Mouse (Mus musculus): ENCODE results near the gene Zfp462.

The Zfp462 gene

DNA sequence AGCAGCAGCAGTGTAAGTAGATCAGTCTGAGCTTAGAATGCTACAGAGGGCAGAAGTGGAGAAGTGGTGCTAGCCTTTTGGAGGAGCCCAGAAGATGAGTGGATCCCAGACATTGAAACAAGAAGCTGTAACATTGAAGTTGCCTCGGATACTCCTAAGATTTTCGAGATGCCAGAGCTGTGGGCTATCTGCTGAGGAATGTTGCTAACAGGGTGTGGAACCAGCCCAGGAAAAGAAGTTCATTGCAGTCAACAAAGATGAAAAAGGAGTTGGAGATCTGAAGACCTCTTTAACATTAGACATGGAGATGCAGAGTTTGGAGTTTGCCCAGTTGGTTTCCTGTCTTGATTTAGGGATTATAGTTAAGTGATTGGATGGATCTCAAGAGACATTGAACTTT lies 51.2 kb downstream of the Zfp462 start:
- DNase-seq (ENCODE audit: low spot score in 2 of 2) = no peak

- DNase-seq (ENCODE audit: low spot score in 2 of 2) = no peak
These were observed 53.4 kb downstream of the Zfp462 start for GRCm38 (mm10) chr4:54998146-54998841.

DNA sequence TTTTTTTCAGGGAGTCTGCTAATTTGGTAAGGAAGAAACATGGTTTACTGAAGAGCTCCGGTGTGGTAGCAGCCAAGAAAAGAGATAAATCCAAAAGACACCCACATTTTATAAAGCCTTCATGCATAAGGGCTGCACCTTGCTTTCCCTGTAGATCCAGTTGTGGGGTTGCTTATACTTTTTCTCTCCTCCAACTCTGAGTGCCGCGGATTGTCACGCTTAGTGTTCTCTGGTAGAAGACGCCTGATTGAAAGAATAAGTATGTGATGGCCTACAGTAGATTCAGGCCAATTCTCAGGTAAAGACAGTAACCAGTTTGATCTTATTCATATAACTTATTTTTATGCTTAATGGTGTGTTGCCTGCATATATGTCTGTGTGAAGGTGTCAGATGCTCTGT lies 54.7 kb downstream of the Zfp462 start:
- no peak for DNase-seq (ENCODE audit: low spot score in 2 of 2)

- DNase-seq (ENCODE audit: low spot score in 2 of 2) = no peak
These were observed 56.5 kb downstream of the Zfp462 start for GRCm38 (mm10) chr4:55001386-55001785.

DNA sequence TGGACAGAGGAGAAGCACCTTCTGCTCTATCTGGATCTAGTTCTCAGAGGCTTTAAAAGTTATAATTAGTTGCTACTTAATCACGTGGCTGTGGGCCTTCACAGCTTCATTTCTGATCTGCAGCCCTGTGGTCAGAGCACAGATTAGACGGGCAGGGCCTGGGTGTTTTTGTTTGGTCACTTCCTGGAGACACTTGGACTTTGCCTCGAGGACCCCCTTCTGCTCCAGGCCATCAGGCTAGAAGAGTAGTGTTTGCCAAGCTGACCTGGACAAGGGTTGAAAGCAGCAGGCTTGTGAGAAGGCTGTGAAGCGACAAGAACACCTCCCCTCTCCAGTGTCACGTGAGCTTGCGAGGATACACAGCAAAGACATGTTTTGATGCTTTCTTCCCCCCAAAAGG lies 58.3 kb downstream of the Zfp462 start:
- DNase-seq (ENCODE audit: low spot score in 2 of 2) = no peak

DNA sequence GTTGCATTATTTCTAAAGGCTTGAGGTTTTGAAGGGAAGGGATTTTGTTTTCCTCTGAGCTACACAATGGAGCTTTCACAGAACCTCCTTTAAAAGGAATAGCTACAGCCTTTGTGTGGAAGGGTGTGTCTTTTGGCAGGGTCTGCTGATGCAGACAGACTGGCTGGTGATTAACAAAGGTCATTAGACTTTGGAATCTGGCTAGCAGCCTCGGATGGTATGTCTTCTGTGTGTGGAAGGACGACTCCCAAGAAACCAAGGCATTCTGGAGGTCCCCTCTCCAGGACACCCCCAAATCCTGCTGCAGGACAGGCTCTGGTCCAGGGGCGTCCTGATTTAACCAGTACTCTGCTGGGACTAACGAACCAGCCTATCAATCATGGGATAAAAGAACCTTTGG lies 60.2 kb downstream of the Zfp462 start:
- no peak for DNase-seq (ENCODE audit: low spot score in 2 of 2)

DNA sequence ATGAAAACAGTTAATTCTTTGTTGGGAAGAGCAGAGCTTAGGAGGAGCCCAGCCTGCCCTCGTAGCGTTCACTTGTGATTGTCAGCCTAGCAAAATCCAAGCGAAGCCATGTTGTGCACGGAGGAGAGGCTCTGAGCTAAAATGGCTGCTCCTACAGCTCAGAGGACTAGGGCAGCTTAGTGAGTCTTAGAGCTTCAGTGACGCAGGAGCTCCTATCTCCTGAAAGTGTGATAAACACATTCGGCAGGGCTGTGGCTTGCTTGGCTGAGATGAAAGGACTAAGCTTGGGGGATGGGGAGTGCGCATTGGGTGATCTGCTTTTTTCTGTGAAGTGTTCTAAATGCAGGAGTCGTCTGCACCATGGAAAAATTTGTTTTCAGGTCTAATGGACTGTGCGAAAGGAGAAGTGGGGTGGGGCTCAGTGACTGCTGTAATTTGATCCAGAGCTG lies 60.7 kb downstream of the Zfp462 start:
- DNase-seq (ENCODE audit: low spot score in 2 of 2) = peak in 1 of 2 experiments; percentile 44

- DNase-seq (ENCODE audit: low spot score in 2 of 2) = no peak
These were observed 61.2 kb downstream of the Zfp462 start for GRCm38 (mm10) chr4:55006024-55006423.

GRCm38 (mm10) chr4:55008616-55009015 lies 63.8 kb downstream of the Zfp462 start:
- no peak for DNase-seq (ENCODE audit: low spot score in 2 of 2)

GRCm38 (mm10) chr4:55011391-55011790 lies 66.5 kb downstream of the Zfp462 start:
- DNase-seq (ENCODE audit: low spot score in 2 of 2) = no peak

- no peak for DNase-seq (ENCODE audit: low spot score in 2 of 2)
These were observed 68.9 kb downstream of the Zfp462 start for GRCm38 (mm10) chr4:55013563-55014248.

DNA sequence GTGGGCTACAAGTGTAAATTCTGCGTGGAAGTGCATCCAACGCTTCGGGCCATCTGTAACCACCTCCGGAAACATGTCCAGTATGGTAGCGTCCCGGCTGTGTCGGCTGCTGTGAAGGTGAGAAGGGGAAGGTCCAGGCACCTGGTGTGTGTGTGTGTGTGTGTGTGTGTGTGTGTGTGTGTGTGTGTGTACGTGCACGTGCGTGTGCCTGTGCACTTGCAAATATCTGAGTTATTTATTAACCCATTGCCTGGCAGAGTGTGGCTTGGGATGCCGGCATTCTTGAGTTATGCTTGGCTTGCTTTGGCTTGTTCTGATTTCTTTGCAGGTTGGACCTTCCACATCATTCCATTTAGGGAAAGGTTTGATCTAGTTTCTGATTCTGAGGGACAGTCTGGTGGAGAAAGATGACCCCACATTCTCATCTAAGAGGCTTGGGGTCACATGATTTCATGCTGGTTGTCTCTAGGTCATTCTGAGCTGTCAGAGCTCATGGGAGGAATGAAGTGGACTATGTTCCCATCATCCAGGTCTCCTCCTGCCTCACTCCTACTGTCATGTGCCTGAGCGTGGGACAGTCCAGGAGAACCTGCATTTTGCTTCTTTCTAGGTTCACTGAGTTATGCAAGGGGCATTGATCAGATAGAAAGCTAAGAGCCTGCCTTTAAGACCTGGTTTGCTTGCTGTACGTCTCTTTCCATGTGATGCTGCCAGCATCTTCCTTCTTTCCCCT lies 70.0 kb downstream of the Zfp462 start:
- DNase-seq (ENCODE audit: low spot score in 2 of 2) = no peak

- DNase-seq (ENCODE audit: low spot score in 2 of 2) = no peak
These were observed 70.7 kb downstream of the Zfp462 start for GRCm38 (mm10) chr4:55015517-55015916.

- peak; percentile 66 to 73 for DNase-seq (ENCODE audit: low spot score in 2 of 2)
These were observed 81.3 kb downstream of the Zfp462 start for GRCm38 (mm10) chr4:55026109-55026646.

DNA sequence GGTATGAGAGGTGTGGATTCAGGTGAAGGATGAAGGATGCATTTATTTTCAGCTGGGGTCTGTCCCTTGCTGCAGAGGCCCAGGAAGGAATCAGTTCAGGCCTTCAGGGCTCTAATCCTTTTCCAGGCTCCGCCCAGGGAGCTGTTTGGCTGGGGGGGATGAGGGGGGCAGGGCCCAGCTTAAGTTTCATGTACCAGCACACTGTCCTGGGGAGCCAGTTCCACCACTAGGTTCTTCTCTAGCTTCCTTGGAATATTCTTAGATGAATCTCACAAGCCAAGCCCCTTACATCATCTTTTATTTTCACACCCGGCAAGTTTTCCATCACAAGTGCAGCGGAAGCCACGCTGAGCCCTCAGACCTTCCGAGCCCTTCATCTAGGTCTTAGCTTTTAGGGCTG lies 85.6 kb downstream of the Zfp462 start:
- no peak for DNase-seq (ENCODE audit: low spot score in 2 of 2)

GRCm38 (mm10) chr4:55032317-55032930 lies 87.6 kb downstream of the Zfp462 start:
- no peak for DNase-seq (ENCODE audit: low spot score in 2 of 2)

DNA sequence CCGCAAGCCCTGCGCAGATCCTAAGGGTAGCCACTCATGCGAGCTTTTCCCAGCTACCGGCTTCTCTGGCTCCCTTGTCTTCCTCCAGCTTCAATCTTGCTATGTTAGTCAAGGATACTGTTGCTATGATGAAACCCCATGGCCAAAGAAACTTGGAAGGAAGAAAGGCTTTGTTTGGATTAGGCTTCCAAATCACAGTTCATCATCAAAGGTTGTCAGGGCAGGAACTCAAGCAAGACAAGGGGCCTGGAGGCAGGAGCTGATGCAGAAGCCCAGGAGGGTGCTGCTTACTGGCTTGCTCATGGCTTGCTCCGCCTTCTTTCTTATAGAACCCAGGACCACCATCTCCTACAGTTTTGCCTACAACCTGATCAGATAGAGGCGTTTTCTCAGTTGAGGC lies 88.6 kb downstream of the Zfp462 start:
- DNase-seq (ENCODE audit: low spot score in 2 of 2) = no peak

- DNase-seq (ENCODE audit: low spot score in 2 of 2) = no peak
These were observed 93.3 kb downstream of the Zfp462 start for GRCm38 (mm10) chr4:55038139-55038538.

DNA sequence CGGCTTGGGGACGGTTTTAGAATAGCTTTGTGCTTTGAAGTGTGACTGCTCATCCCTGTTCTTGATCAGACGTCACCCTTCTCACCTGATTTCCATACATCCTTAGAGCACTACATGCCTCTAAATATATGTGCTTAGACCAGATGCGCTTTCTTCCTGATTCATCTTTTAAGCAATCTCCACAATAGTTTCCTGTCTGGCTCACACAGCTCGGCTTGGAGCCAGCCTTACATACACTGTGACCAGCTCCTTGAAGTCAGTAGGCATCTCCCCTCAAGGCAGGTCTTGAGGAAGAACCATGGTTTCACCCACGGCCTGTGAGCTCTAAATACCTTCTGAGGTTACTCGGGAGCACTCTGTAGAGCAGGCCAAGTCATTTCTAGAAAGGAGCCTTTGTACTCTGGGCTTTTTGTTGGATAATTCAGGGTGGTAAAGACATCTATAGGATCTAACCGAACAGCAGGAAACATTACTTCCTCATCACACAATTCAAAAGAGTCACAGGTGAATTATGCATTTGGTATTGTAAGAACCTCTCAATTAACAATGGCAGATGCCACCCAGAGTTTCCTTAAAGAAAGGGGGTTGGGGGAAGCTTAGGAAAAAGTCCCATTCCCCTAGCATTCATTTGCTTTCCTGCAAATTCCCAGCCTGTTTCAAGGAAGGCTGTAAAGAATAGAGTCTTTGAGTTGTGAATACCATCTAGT lies 95.6 kb downstream of the Zfp462 start:
- DNase-seq (ENCODE audit: low spot score in 2 of 2) = no peak

- no peak for DNase-seq (ENCODE audit: low spot score in 2 of 2)
These were observed 96.4 kb downstream of the Zfp462 start for GRCm38 (mm10) chr4:55041106-55041730.

- DNase-seq (ENCODE audit: low spot score in 2 of 2) = no peak
These were observed 97.7 kb downstream of the Zfp462 start for GRCm38 (mm10) chr4:55042573-55042972.
